In genomic region chr8:72131251-72131650, GRCm38 (mm10) we compare ENCODE assay signal across 13 mouse cellular contexts. TPM values are rescaled to one million over a fixed set of nuclear protein-coding genes. Genes with fewer than 3 reads are reported as not detected.
DNase-seq lines count a peak whose midpoint lies in the region; ATAC-seq and TF ChIP-seq lines count a peak whose summit lies in the region.
"Had no signal": no experiment of that assay in that cellular context is flagged by ENCODE, and none has a peak within 500 bp of the region (broad histone marks: within the 10 kb centered on the region; RNA-seq: fewer than 3 reads in every experiment).

No protein-coding gene starts in this region.

- H3K36me3 ChIP-seq in heart, embryonic 12.5 days = no peaks in the 10 kb centered on the region
- H3K36me3 ChIP-seq in midbrain, embryonic 13.5 days = no peaks in the 10 kb centered on the region
- H3K36me3 ChIP-seq: forebrain, embryonic 15.5 days; hindbrain, embryonic 15.5 days had no signal

- WGBS in heart, embryonic 12.5 days = 71% methylated on average over 2 of the region's 2 CpGs
- 95% methylated on average over 2 of the region's 2 CpGs for whole genome bisulfite sequencing in midbrain, embryonic 13.5 days

- peak; percentile 67 for DNase-seq in adrenal gland, adult 2 months
- no peak for DNase-seq in adrenal gland, adult 18-20 months (ENCODE audit: low spot score in 2 of 2)
- DNase-seq in 416B (ENCODE audit: low read depth) = peak; percentile 81
- peak; percentile 76 for DNase-seq in kidney, postnatal 10 days
- DNase-seq in left cerebral cortex, postnatal 14 days (ENCODE audit: low spot score in 2 of 2) = no peak
- DNase-seq in layer of hippocampus, adult 2 months (ENCODE audit: low spot score in 2 of 2) = no peak
- DNase-seq: cerebellum, adult 18-20 months had no signal

- TF ChIP-seq CTCF in layer of hippocampus, adult 2 months (conservative IDR thresholded peaks at IDR 0.05) = no peak

- no peak overlapping the region for H3K4me3 ChIP-seq in heart, embryonic 12.5 days
- H3K4me3 ChIP-seq in midbrain, embryonic 13.5 days (replicated peaks) = no peak overlapping the region
- no peak overlapping the region for H3K4me3 ChIP-seq in layer of hippocampus, adult 2 months
- H3K4me3 ChIP-seq: forebrain, embryonic 15.5 days; hindbrain, embryonic 15.5 days had no signal

- no peak overlapping the region for H3K4me2 ChIP-seq in heart, embryonic 12.5 days
- H3K4me2 ChIP-seq in midbrain, embryonic 13.5 days (replicated peaks) = no peak overlapping the region
- H3K4me2 ChIP-seq: forebrain, embryonic 15.5 days; hindbrain, embryonic 15.5 days had no signal

- ATAC-seq in heart, embryonic 12.5 days (ENCODE audit: insufficient number of reproducible peaks, low FRiP score) = no peak
- ATAC-seq in midbrain, embryonic 13.5 days = no peak
- ATAC-seq: forebrain, embryonic 15.5 days; Patski had no signal

- peaks cover 14% of the 10 kb centered on the region for H3K4me1 ChIP-seq in heart, embryonic 12.5 days (replicated peaks)
- peaks cover 5% of the 10 kb centered on the region for H3K4me1 ChIP-seq in midbrain, embryonic 13.5 days (replicated peaks)

- H3K9ac ChIP-seq in heart, embryonic 12.5 days = no peak overlapping the region
- no peak overlapping the region for H3K9ac ChIP-seq in midbrain, embryonic 13.5 days (replicated peaks)
- H3K9ac ChIP-seq: forebrain, embryonic 15.5 days; hindbrain, embryonic 15.5 days had no signal

- peak overlapping the region; percentile 64; the same call in 1 of the 2 replicates for H3K27ac ChIP-seq in heart, embryonic 12.5 days (ENCODE audit: poor library complexity, severe bottlenecking)
- H3K27ac ChIP-seq in midbrain, embryonic 13.5 days = no peak overlapping the region
- H3K27ac ChIP-seq in layer of hippocampus, adult 2 months = no peak overlapping the region
- H3K27ac ChIP-seq: forebrain, embryonic 15.5 days; hindbrain, embryonic 15.5 days had no signal

- no peaks in the 10 kb centered on the region for H3K27me3 ChIP-seq in heart, embryonic 12.5 days (replicated peaks)
- H3K27me3 ChIP-seq in midbrain, embryonic 13.5 days = no peaks in the 10 kb centered on the region
- H3K27me3 ChIP-seq: forebrain, embryonic 15.5 days; hindbrain, embryonic 15.5 days; Patski had no signal

- H3K9me3 ChIP-seq in heart, embryonic 12.5 days (replicated peaks) = no peaks in the 10 kb centered on the region
- H3K9me3 ChIP-seq in midbrain, embryonic 13.5 days = no peaks in the 10 kb centered on the region
- H3K9me3 ChIP-seq: forebrain, embryonic 15.5 days; hindbrain, embryonic 15.5 days had no signal

- intact Hi-C loops in left cerebral cortex, postnatal 14 days (cut with DNase I) = no loop called here

RNA-seq across cellular contexts. Expression of gene Tpm4, which starts 3.5 kb away (rescaled TPM):
- 100 to 1,000 TPM; 188 to 222 TPM for total RNA-seq in adrenal gland, adult 2 months (2021)
- 30.1 and 33.3 TPM in 2 replicates for polyA plus RNA-seq in adrenal gland, adult 2 months (2012; rRNA removed)
- 100 to 1,000 TPM; 210 to 289 TPM for total RNA-seq in adrenal gland, adult 18-20 months (2021)
- polyA plus RNA-seq in heart, embryonic 12.5 days (2016; fragmentation: Nextera tagmentation; extraction: Ambion mirVana) = 399 and 414 TPM in 2 replicates
- total RNA-seq in left cerebral cortex, postnatal 14 days (2021) = 10 to 100 TPM; 36.7 to 37.5 TPM
- 239 and 247 TPM in 2 replicates for polyA plus RNA-seq in midbrain, embryonic 13.5 days (2015; fragmentation: Nextera tagmentation; extraction: Ambion mirVana)
- total RNA-seq in layer of hippocampus, adult 2 months (2021) = 10 to 100 TPM; 25.2 to 25.4 TPM

RNA-seq across cellular contexts. Expression of gene Olfr374, which starts 24.4 kb away (rescaled TPM):
- not detected for total RNA-seq in adrenal gland, adult 2 months (2021)
- not detected in 2 replicates for polyA plus RNA-seq in adrenal gland, adult 2 months (2012; rRNA removed)
- not detected for total RNA-seq in adrenal gland, adult 18-20 months (2021)
- polyA plus RNA-seq in heart, embryonic 12.5 days (2016; fragmentation: Nextera tagmentation; extraction: Ambion mirVana) = 0.14 TPM in 1 of 2 replicates, not detected in the other
- not detected for total RNA-seq in left cerebral cortex, postnatal 14 days (2021)
- polyA plus RNA-seq in midbrain, embryonic 13.5 days (2015; fragmentation: Nextera tagmentation; extraction: Ambion mirVana) = not detected in 2 replicates
- not detected for total RNA-seq in layer of hippocampus, adult 2 months (2021)
- polyA plus RNA-seq: forebrain, embryonic 15.5 days; hindbrain, embryonic 15.5 days; limb, embryonic 11.5 days had no signal

RNA-seq across cellular contexts. Expression of gene Rab8a, which starts 29.7 kb away (rescaled TPM):
- total RNA-seq in adrenal gland, adult 2 months (2021) = 10 to 100 TPM; 61.7 to 79.3 TPM
- polyA plus RNA-seq in adrenal gland, adult 2 months (2012; rRNA removed) = 16.2 and 16.9 TPM in 2 replicates
- 10 to 100 TPM; 51.2 to 69.1 TPM for total RNA-seq in adrenal gland, adult 18-20 months (2021)
- 72.5 and 77.5 TPM in 2 replicates for polyA plus RNA-seq in heart, embryonic 12.5 days (2016; fragmentation: Nextera tagmentation; extraction: Ambion mirVana)
- 10 to 100 TPM; 38.4 to 46.3 TPM for total RNA-seq in left cerebral cortex, postnatal 14 days (2021)
- polyA plus RNA-seq in midbrain, embryonic 13.5 days (2015; fragmentation: Nextera tagmentation; extraction: Ambion mirVana) = 104 and 107 TPM in 2 replicates
- total RNA-seq in layer of hippocampus, adult 2 months (2021) = 10 to 100 TPM; 35.4 to 36.1 TPM

RNA-seq across cellular contexts. Expression of gene Olfr373, which starts 48.3 kb away (rescaled TPM):
- not detected for total RNA-seq in adrenal gland, adult 2 months (2021)
- polyA plus RNA-seq in adrenal gland, adult 2 months (2012; rRNA removed) = not detected in 2 replicates
- total RNA-seq in adrenal gland, adult 18-20 months (2021) = not detected
- not detected in 2 replicates for polyA plus RNA-seq in heart, embryonic 12.5 days (2016; fragmentation: Nextera tagmentation; extraction: Ambion mirVana)
- not detected for total RNA-seq in left cerebral cortex, postnatal 14 days (2021)
- polyA plus RNA-seq in midbrain, embryonic 13.5 days (2015; fragmentation: Nextera tagmentation; extraction: Ambion mirVana) = 0.05 TPM in 1 of 2 replicates, not detected in the other
- total RNA-seq in layer of hippocampus, adult 2 months (2021) = not detected
- polyA plus RNA-seq: forebrain, embryonic 15.5 days; hindbrain, embryonic 15.5 days; limb, embryonic 11.5 days had no signal

RNA-seq across cellular contexts. Expression of gene Hsh2d, which starts 58.2 kb away (rescaled TPM):
- total RNA-seq in adrenal gland, adult 2 months (2021) = not detected
- polyA plus RNA-seq in adrenal gland, adult 2 months (2012; rRNA removed) = 0.17 TPM in 1 of 2 replicates, not detected in the other
- not detected for total RNA-seq in adrenal gland, adult 18-20 months (2021)
- polyA plus RNA-seq in heart, embryonic 12.5 days (2016; fragmentation: Nextera tagmentation; extraction: Ambion mirVana) = 0.09 TPM in 1 of 2 replicates, not detected in the other
- not detected for total RNA-seq in left cerebral cortex, postnatal 14 days (2021)
- polyA plus RNA-seq in midbrain, embryonic 13.5 days (2015; fragmentation: Nextera tagmentation; extraction: Ambion mirVana) = 0.13 TPM in 1 of 2 replicates, not detected in the other
- under 1 TPM; 0.20 to 0.25 TPM for total RNA-seq in layer of hippocampus, adult 2 months (2021)
- polyA plus RNA-seq: forebrain, embryonic 15.5 days; hindbrain, embryonic 15.5 days; limb, embryonic 11.5 days had no signal

Comparison
In these comparisons a context has a peak if more than half of its experiments do, and no peak if none do; other contexts are left out.
1. DNase-seq: peak in adrenal gland, adult 2 months (single experiment), 416B (single experiment) and kidney, postnatal 10 days (single experiment); none in adrenal gland, adult 18-20 months (0 of 2), left cerebral cortex, postnatal 14 days (0 of 2) and layer of hippocampus, adult 2 months (0 of 2).
2. RNA of gene Tpm4, which starts 3.5 kb away (total RNA-seq): 210 to 289 TPM in adrenal gland, adult 18-20 months and 188 to 222 TPM in adrenal gland, adult 2 months; 36.7 to 37.5 TPM in left cerebral cortex, postnatal 14 days and 25.2 to 25.4 TPM in layer of hippocampus, adult 2 months; every median in the first group is over 4 times any median in the second.